In genomic region chr5:142920311-142921073, GRCm38 (mm10) we compare ENCODE assay signal across 8 mouse cellular contexts. TPM values are rescaled to one million over a fixed set of nuclear protein-coding genes. Genes with fewer than 3 reads are reported as not detected.
DNase-seq lines count a peak whose midpoint lies in the region; ATAC-seq and TF ChIP-seq lines count a peak whose summit lies in the region.

No protein-coding gene starts in this region.

- peak; percentile 88 for DNase-seq in adrenal gland, adult 8-10 months
- peak; percentile 95 for DNase-seq in lung, postnatal 36 days
- DNase-seq in thymus, postnatal 10 days (ENCODE audit: low spot score in 2 of 2): peak; percentile 75 to 86
- no peak for DNase-seq in right cerebral cortex, adult 2 months (ENCODE audit: low spot score in 2 of 2)
- no peak for DNase-seq in hindbrain, embryonic 10.5 days (ENCODE audit: low spot score)

- no peaks in the 10 kb centered on the region for H3K36me3 ChIP-seq in E14TG2a.4 (ENCODE audit: insufficient read depth, low read length)
- no peaks in the 10 kb centered on the region for H3K36me3 ChIP-seq in kidney, embryonic 14.5 days (ENCODE audit: control insufficient read depth, insufficient read depth, low read length)
- no peaks in the 10 kb centered on the region for H3K36me3 ChIP-seq in hindbrain, embryonic 10.5 days

- peak overlapping the region; percentile 52 for H3K4me3 ChIP-seq in E14TG2a.4 (replicated peaks; ENCODE audit: low read length)
- no peak overlapping the region for H3K4me3 ChIP-seq in kidney, embryonic 14.5 days (ENCODE audit: low read length)
- no peak overlapping the region for H3K4me3 ChIP-seq in hindbrain, embryonic 10.5 days

- TF ChIP-seq CTCF in E14TG2a.4 (conservative IDR thresholded peaks at IDR 0.05; ENCODE audit: low read length): no peak

- H3K27me3 ChIP-seq in E14TG2a.4 (ENCODE audit: insufficient read depth, low read length): no peaks in the 10 kb centered on the region
- no peaks in the 10 kb centered on the region for H3K27me3 ChIP-seq in kidney, embryonic 14.5 days (ENCODE audit: control insufficient read depth, insufficient read depth, low read length)
- no peaks in the 10 kb centered on the region for H3K27me3 ChIP-seq in hindbrain, embryonic 10.5 days (ENCODE audit: insufficient read depth, poor library complexity, severe bottlenecking)

- peaks cover 8% of the 10 kb centered on the region; the same call in 1 of the 2 replicates for H3K9me3 ChIP-seq in E14TG2a.4 (ENCODE audit: low read length)
- H3K9me3 ChIP-seq in kidney, embryonic 14.5 days (ENCODE audit: control insufficient read depth, low read length): no peaks in the 10 kb centered on the region
- no peaks in the 10 kb centered on the region for H3K9me3 ChIP-seq in hindbrain, embryonic 10.5 days

- no peak overlapping the region for H3K4me2 ChIP-seq in kidney, embryonic 14.5 days (replicated peaks; ENCODE audit: low read depth, low read length)

- H3K9ac ChIP-seq in kidney, embryonic 14.5 days (ENCODE audit: low read depth, low read length): no peak overlapping the region

- H3K4me1 ChIP-seq in E14TG2a.4 (replicated peaks; ENCODE audit: low read depth, low read length): peaks cover 80% of the 10 kb centered on the region
- H3K4me1 ChIP-seq in kidney, embryonic 14.5 days (ENCODE audit: control insufficient read depth, insufficient read depth, low read length): peaks cover 7% of the 10 kb centered on the region; the same call in 1 of the 2 replicates
- 0 out of 2 replicates have a peak, but pooled peaks cover 11% of the 10 kb centered on the region for H3K4me1 ChIP-seq in hindbrain, embryonic 10.5 days (replicated peaks)

- WGBS in kidney, embryonic 14.5 days: 51% methylated on average over 8 of the region's 8 CpGs
- 71% methylated on average over 8 of the region's 8 CpGs for WGBS in hindbrain, embryonic 10.5 days

- H3K27ac ChIP-seq in kidney, embryonic 14.5 days (ENCODE audit: low read depth, low read length): peak overlapping the region; percentile 48; the same call in 1 of the 2 replicates
- H3K27ac ChIP-seq in hindbrain, embryonic 10.5 days: no peak overlapping the region

- peak; percentile 99 for ATAC-seq in granulocyte monocyte progenitor cell, adult 5-6 weeks (replicated peaks; ENCODE audit: poor library complexity, severe bottlenecking)
- peak; percentile 80; the same call in 1 of the 2 replicates for ATAC-seq in kidney, embryonic 14.5 days (ENCODE audit: low FRiP score, low TSS enrichment)

RNA-seq across cellular contexts. Expression of gene Actb, which starts 13.9 kb away (rescaled TPM):
- total RNA-seq in adrenal gland, adult 8-10 months (2022): 1,000 to 10,000 TPM; 3,015 to 3,481 (median 3,228) TPM
- 2,571 and 3,677 TPM in 2 replicates for total RNA-seq in granulocyte monocyte progenitor cell, adult 5-6 weeks (2014; fragmentation: Nextera tagmentation)
- 2,475 and 4,369 TPM in 2 replicates for total RNA-seq in granulocyte monocyte progenitor cell, adult 5-6 weeks (2017)
- polyA plus RNA-seq in kidney, embryonic 14.5 days (2014; fragmentation: Nextera tagmentation; extraction: Ambion mirVana): 14,375 and 16,963 TPM in 2 replicates
- polyA plus RNA-seq in hindbrain, embryonic 10.5 days (2016; fragmentation: Nextera tagmentation; extraction: Ambion mirVana): 14,349 and 15,462 TPM in 2 replicates

RNA-seq across cellular contexts. Expression of gene Fbxl18, which starts 25.3 kb away (rescaled TPM):
- total RNA-seq in adrenal gland, adult 8-10 months (2022): 10 to 100 TPM; 14.0 to 18.5 (median 15.1) TPM
- 4.0 and 4.1 TPM in 2 replicates for total RNA-seq in granulocyte monocyte progenitor cell, adult 5-6 weeks (2014; fragmentation: Nextera tagmentation)
- total RNA-seq in granulocyte monocyte progenitor cell, adult 5-6 weeks (2017): 1.7 and 2.4 TPM in 2 replicates
- 11.7 and 14.6 TPM in 2 replicates for polyA plus RNA-seq in kidney, embryonic 14.5 days (2014; fragmentation: Nextera tagmentation; extraction: Ambion mirVana)
- polyA plus RNA-seq in hindbrain, embryonic 10.5 days (2016; fragmentation: Nextera tagmentation; extraction: Ambion mirVana): 23.8 and 24.2 TPM in 2 replicates

RNA-seq across cellular contexts. Expression of gene Fscn1, which starts 39.7 kb away (rescaled TPM):
- total RNA-seq in adrenal gland, adult 8-10 months (2022): 10 to 100 TPM; 22.0 to 33.6 (median 31.7) TPM
- not detected in 2 replicates for total RNA-seq in granulocyte monocyte progenitor cell, adult 5-6 weeks (2014; fragmentation: Nextera tagmentation)
- total RNA-seq in granulocyte monocyte progenitor cell, adult 5-6 weeks (2017): not detected in 2 replicates
- 312 and 390 TPM in 2 replicates for polyA plus RNA-seq in kidney, embryonic 14.5 days (2014; fragmentation: Nextera tagmentation; extraction: Ambion mirVana)
- 757 and 846 TPM in 2 replicates for polyA plus RNA-seq in hindbrain, embryonic 10.5 days (2016; fragmentation: Nextera tagmentation; extraction: Ambion mirVana)

Comparison
In these comparisons a context has a peak if more than half of its experiments do, and no peak if none do; other contexts are left out.
1. DNase-seq: peak in adrenal gland, adult 8-10 months (single experiment), lung, postnatal 36 days (single experiment) and thymus, postnatal 10 days (2 of 2); none in right cerebral cortex, adult 2 months (0 of 2) and hindbrain, embryonic 10.5 days (single experiment).
2. RNA of gene Fscn1, which starts 39.7 kb away (total RNA-seq): 22.0 to 33.6 TPM in adrenal gland, adult 8-10 months; not detected in granulocyte monocyte progenitor cell, adult 5-6 weeks; every median in the first group is over 10 times any median in the second.